Mouse (Mus musculus): ENCODE measurements around the gene Vmn2r51.
"Not testable (repeated sequence)": the region's sequence is repeated elsewhere in the genome, so short reads cannot be mapped to it uniquely, and the experiment has no call there.

Gene Vmn2r51

GRCm38 (mm10) chr7:10105641-10106040 lies at the start of gene Vmn2r51:
TSS of gene Vmn2r51 (minus strand) at chr7:10105741.
- DNase-seq (ENCODE audit: low spot score in 2 of 2): not testable (repeated sequence)

- not testable (repeated sequence) for DNase-seq (ENCODE audit: low spot score in 2 of 2)
Measured at GRCm38 (mm10) chr7:10053196-10053595, 52.3 kb downstream of the Vmn2r51 start, which contains the start of gene Vmn2r50. TSS of gene Vmn2r50 (minus strand) at chr7:10053296.

Measured in urinary bladder, adult 18-20 months (tissue).